Mouse (Mus musculus) MEL (cell line): Measurements from ENCODE around the gene Clic1. TPM values are rescaled to one million over a fixed set of nuclear protein-coding genes. Genes with fewer than 3 reads are reported as not detected.

Experiments
- DNase-seq: peaks from one replicate; pipeline ENCODE4 v3.0.0; 2011; ENCODE audit warnings: low read depth, low spot score
- H3K27ac ChIP-seq: 2 replicates; pipeline ENCODE4 v1.5.1; 2012; ENCODE audit warnings: low read depth, mild to moderate bottlenecking, control low read depth, low read length, moderate library complexity; ENCODE audit not compliant: control insufficient read depth
- H3K27me3 ChIP-seq, 2 experiments: fragments of 150-350 bp in 1 of 2; sonication (generic) in 1 of 2; 2 replicates each; pipeline ENCODE4 v1.6.1; 2012; ENCODE audit warnings: low read length in 2 of 2, mild to moderate bottlenecking in 2 of 2, improper control_type of control experiment in 1 of 2, moderate library complexity in 1 of 2; ENCODE audit not compliant: insufficient read depth in 2 of 2, control insufficient read depth in 1 of 2
- H3K36me3 ChIP-seq, 2 experiments: 2 replicates each; pipeline ENCODE4 v1.6.1; 2012 to 2014; ENCODE audit warnings: low read length in 2 of 2, improper control_type of control experiment in 1 of 2, inconsistent platforms in 1 of 2, mild to moderate bottlenecking in 1 of 2; ENCODE audit not compliant: insufficient read depth in 2 of 2, control insufficient read depth in 1 of 2
- H3K4me1 ChIP-seq, 2 experiments: fragments of 150-350 bp in 1 of 2; sonication (generic) in 1 of 2; 2 replicates each; pipeline ENCODE4 v1.6.1; 2012; ENCODE audit warnings: low read length in 2 of 2, improper control_type of control experiment in 1 of 2, mild to moderate bottlenecking in 1 of 2; ENCODE audit not compliant: insufficient read depth in 2 of 2, control insufficient read depth in 1 of 2
- H3K4me3 ChIP-seq, 2 experiments: fragments of 150-350 bp in 1 of 2; sonication (generic) in 1 of 2; 2 replicates each; pipeline ENCODE4 v1.5.1; 2012; ENCODE audit warnings: low read depth in 2 of 2, low read length in 2 of 2, mild to moderate bottlenecking in 2 of 2, moderate library complexity in 2 of 2, control low read depth in 1 of 2, improper control_type of control experiment in 1 of 2; ENCODE audit not compliant: control insufficient read depth in 1 of 2, insufficient read depth in 1 of 2
- H3K79me2 ChIP-seq: 2 replicates; pipeline ENCODE4 v1.6.1; 2012; ENCODE audit warnings: mild to moderate bottlenecking, low read length, moderate library complexity; ENCODE audit not compliant: control insufficient read depth, poor library complexity, insufficient read depth
- H3K9ac ChIP-seq: 2 replicates; pipeline ENCODE4 v1.6.1; 2012; ENCODE audit warnings: low read depth, mild to moderate bottlenecking, control low read depth, low read length, moderate library complexity; ENCODE audit not compliant: control insufficient read depth, poor library complexity, severe bottlenecking
- H3K9me3 ChIP-seq: fragments of 150-350 bp; sonication (generic); replicated peaks from 2 replicates; pipeline ENCODE4 v1.6.1; 2012; ENCODE audit warnings: mild to moderate bottlenecking, low read length, improper control_type of control experiment, moderate library complexity; ENCODE audit not compliant: insufficient read depth
- CHD1 ChIP-seq: IDR thresholded peaks from 2 replicates; pipeline ENCODE4 v1.6.1; 2012; ENCODE audit warnings: low read depth, mild to moderate bottlenecking, inconsistent platforms, low read length, improper control_type of control experiment
- CTCF ChIP-seq, 3 experiments: IDR thresholded peaks in 2 of 3; conservative IDR thresholded peaks in 1 of 3; 2 replicates each; pipeline ENCODE4 v1.5.1; 2011 to 2012; ENCODE audit warnings: low read length in 3 of 3, low read depth in 2 of 3, mild to moderate bottlenecking in 2 of 3, improper control_type of control experiment in 1 of 3, inconsistent platforms in 1 of 3, mixed read lengths in 1 of 3, moderate library complexity in 1 of 3; ENCODE audit not compliant: control insufficient read depth in 1 of 3, insufficient read depth in 1 of 3, poor library complexity in 1 of 3, severe bottlenecking in 1 of 3
- KAT2A ChIP-seq: conservative IDR thresholded peaks from 2 replicates; pipeline ENCODE4 v1.6.1; 2012; ENCODE audit warnings: low read depth, low read length, improper control_type of control experiment, inconsistent platforms
- MEF2A ChIP-seq: IDR thresholded peaks from 2 replicates; pipeline ENCODE4 v1.6.1; 2014; ENCODE audit warnings: low read depth, mild to moderate bottlenecking, inconsistent platforms, low read length, improper control_type of control experiment; ENCODE audit not compliant: poor library complexity, insufficient replicate concordance, severe bottlenecking; ENCODE audit errors: extremely low read depth
- POLR2AphosphoS5 ChIP-seq: IDR thresholded peaks from 2 replicates; pipeline ENCODE4 v1.6.1; 2012; ENCODE audit warnings: low read depth, borderline replicate concordance, mild to moderate bottlenecking, inconsistent platforms, low read length, moderate library complexity, mixed read lengths
- polyA plus RNA-seq, 2 experiments: library from polyadenylated mRNA; stranded (reverse) in 1 of 2; unstranded in 1 of 2; fragments of >175 nt in 1 of 2; fragments of >200 nt in 1 of 2; gene quantifications; 2 replicates each; pipeline versions ENCODE4 v1.2.1 to v1.2.4; 2012; ENCODE audit warnings: low replicate concordance in 2 of 2, low read depth in 1 of 2; ENCODE audit not compliant: insufficient read length in 2 of 2, insufficient read depth in 1 of 2, missing spikeins in 1 of 2
- total RNA-seq: library from RNA; depleted of rRNA; stranded (reverse); fragments of 300-350 nt; gene quantifications from 2 replicates; pipeline ENCODE4 v1.2.3, GENCODE M21; 2012

Gene Clic1
- total and polyA plus RNA-seq, 3 experiments = 309 to 335 (median 333) TPM

DNA sequence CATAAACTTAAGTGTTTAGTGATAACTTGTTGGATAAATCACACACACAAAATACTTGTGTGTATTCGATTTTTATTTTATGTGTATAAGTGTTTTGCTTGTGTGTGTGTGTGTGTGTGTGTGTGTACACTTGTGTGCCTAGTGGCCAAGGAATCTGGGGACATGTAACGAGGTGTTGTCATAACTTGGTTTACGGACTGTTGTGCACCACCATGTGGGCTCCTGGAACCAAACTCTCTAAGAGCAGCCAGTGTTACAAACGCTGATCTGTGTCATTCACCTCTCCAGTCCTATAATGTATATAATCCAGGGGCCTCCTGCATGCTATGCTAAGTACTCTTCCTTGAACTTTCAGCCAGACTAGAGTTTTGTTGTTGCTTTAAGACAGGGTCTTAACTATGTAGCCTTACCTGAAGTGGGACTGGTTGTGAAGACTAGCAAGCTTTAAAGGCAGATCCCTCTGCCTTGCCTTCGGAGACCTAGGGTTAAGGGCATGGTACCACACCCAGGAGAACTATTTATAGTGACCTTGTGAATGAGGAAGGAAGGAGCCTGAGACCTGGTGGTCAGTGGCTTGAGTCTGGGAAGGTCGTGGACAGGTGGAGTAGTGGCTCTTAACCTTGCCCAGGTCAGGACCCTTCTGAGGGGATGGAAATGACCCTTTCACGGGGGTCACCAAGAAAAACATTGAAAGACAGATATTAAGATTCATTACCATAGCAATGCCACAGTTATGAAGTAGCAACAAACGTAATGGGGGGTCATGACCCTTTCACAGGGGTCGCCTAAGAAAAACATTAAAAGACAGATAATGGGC, 46.5 kb upstream of the Clic1 start:
- Histone ChIP-seq H3K79me2 (peaks cover 68% of the 10 kb centered on the region), H3K27ac (peak overlapping the region; percentile 99), H3K27me3 (no peaks in the 10 kb centered on the region), H3K36me3 (peaks cover 0 to 7% of the 10 kb centered on the region in 2 experiments; a peak in 3 of 4 replicates), H3K9me3 (no peaks in the 10 kb centered on the region), H3K4me1 (peaks cover 0 to 13% of the 10 kb centered on the region in 2 experiments; a peak in 2 of 4 replicates), H3K9ac (peak overlapping the region; percentile 100), H3K4me3 (peak overlapping the region; percentile 64 to 89)
- peak; percentile 37 for DNase-seq
- TF ChIP-seq CHD1 (0 out of 2 replicates have a peak, but pooled peaks have one; percentile 74), CTCF (IDR thresholded peaks at IDR 0.05 in 2 of 3, conservative IDR thresholded peaks at IDR 0.05 in 1 of 3; ENCODE audit: control insufficient read depth in 1 of 3, insufficient read depth in 1 of 3, low read depth in 2 of 3, low read length in 3 of 3, poor library complexity in 1 of 3, severe bottlenecking in 1 of 3) (no peak)

DNA sequence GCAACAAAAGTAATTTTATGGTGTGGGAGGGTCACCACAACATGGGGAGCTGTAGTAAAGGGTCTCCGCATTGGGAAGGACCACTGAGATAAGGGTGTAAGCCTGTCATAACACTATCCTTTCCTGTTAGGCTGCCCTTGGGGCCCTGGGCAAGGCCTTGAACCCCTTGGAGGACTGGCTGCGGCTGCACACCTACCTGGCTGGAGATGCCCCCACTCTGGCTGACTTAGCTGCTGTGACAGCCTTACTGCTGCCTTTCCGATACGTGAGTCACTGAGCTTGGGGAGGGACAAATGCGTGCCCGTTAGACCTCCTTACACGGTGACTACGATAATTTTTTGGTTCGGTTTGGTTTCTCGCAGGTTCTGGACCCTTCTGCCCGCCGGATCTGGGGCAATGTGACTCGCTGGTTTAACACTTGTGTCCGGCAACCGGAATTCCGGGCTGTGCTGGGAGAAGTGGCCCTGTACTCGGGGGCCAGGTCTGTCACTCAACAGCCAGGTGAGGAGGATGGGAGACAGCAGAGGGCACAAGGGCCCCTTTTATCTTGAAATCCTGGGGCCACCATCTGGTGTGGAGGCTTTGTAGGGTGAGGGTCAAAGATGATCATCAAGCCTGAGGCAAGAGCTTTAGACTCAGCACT, 45.6 kb upstream of the Clic1 start:
- peaks cover 2 to 7% of the 10 kb centered on the region in 2 experiments; a peak in 3 of 4 replicates for H3K36me3 ChIP-seq
- H3K4me3 ChIP-seq = no peak overlapping the region
- 0 out of 2 replicates have a peak overlapping the region, but pooled peaks have one; percentile 22 for H3K27ac ChIP-seq
- peaks cover 59% of the 10 kb centered on the region for H3K79me2 ChIP-seq
- peaks cover 0 to 13% of the 10 kb centered on the region in 2 experiments; a peak in 2 of 4 replicates for H3K4me1 ChIP-seq
- peak overlapping the region; percentile 100 for H3K9ac ChIP-seq
- H3K9me3 ChIP-seq = no peaks in the 10 kb centered on the region
- no peak for DNase-seq
- TF ChIP-seq MEF2A = no peak
- H3K27me3 ChIP-seq = no peaks in the 10 kb centered on the region

DNA sequence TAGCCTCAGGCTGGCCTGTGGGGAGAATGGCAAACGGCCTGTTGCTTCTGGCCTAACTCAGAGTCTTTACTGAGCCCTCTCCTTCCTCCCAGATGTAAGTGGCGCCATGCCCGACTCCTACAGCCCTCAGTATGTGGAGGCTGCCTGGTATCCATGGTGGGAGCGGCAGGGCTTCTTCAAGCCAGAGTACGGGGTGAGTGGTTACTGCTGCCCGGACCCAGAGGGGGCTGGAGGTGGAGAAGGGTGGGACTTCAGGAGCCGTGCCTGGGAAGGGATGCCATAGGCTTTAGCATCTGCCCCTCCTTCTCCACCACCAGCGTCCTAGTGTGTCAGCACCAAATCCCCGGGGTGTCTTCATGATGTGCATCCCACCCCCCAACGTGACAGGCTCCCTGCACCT, 44.6 kb upstream of the Clic1 start:
- no peaks in the 10 kb centered on the region for H3K9me3 ChIP-seq
- peaks cover 6 to 7% of the 10 kb centered on the region in 2 experiments for H3K36me3 ChIP-seq
- peaks cover 0 to 13% of the 10 kb centered on the region in 2 experiments; a peak in 2 of 4 replicates for H3K4me1 ChIP-seq
- H3K79me2 ChIP-seq = peaks cover 50% of the 10 kb centered on the region
- H3K27ac ChIP-seq = no peak overlapping the region
- no peaks in the 10 kb centered on the region for H3K27me3 ChIP-seq
- no peak for DNase-seq
- H3K4me3 ChIP-seq = no peak overlapping the region
- TF ChIP-seq KAT2A (no peak), POLR2AphosphoS5 (no peak)
- no peak overlapping the region for H3K9ac ChIP-seq
